Mouse (Mus musculus): ENCODE measurements at regions not wholly inside any gene's neighbourhood (a gene's known extent, or its start where the extent isn't known, plus 50 kb on each side); places are given as distances from the start of the nearest gene placed in this dataset.

DNA sequence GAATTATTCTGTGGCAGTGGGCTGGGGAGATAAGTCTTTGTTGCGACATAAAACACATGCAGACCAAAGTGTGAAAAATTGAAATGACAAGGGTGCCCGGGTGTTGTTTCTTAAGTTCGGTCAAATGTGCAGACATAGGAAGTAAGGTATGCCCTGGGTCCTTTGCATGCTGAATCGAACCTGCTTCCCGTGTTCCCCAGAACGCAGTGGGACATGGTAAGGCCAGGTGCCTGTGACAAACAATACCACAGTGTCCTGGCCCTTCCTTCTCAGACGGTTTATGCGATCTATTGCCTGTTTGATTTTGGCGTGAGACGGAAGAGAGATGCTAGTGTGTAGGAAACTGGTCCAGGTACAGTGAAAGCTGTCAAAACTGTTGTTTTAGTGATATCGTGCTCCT lies 1022.1 kb downstream of the Adgrl2 start:
- DNase-seq (ENCODE audit: low spot score): no peak

DNA sequence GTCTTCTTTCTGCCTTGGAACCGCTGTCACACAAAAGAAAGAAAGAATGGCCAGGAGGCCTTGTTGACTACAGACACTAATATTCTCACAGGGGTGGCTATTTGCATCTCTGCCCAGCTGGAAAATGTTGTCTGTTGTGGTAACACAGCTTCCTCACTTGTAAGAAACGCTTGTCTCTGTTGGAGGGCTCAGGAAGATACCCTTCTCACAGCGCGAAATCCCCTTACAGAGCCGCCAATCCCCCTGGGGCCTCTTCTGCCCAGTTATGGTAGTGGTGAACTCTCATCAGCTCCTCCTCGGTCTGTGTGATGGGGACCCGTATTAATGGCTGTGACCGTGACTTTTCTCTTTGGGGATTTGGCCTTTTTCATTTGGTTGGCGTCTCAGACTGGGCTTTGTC lies 1022.5 kb downstream of the Adgrl2 start:
- DNase-seq (ENCODE audit: low spot score): no peak

DNA sequence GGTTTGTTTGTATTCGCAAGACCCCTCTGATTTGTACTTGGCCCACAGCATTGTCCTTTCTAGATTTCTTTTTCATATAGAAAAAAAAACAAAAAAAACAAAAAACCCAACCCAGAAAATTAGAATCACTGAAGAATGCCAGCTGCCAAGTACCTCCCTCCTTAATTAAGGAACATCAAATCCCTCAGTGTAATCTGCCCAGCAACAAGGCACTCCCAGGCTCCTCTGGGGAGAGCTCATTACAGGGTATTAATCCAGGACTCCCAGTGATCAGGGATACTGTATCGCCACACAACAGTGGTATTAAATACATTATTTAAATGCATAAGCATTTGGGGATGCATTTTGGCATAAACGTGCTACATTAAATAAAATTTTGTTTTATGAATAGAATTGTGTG lies 1023.1 kb downstream of the Adgrl2 start:
- DNase-seq (ENCODE audit: low spot score): no peak

DNA sequence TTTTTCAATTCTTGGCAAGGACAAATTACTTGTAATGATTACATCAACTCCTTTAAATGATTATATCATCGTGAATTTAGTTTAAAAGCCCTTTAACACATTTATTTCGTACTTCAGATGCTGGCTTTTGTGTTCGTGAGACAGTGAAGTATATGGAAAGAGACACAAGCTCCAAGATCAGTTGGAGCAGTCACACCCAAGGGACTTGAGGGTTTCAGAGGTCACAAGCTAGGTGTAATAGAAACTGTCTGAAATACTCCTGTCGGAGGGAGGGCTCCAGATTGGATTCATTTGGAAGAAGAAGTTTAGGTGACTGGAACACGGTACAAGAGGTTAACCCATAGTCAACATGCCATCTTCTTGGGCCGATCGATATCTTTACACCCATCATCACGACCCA lies 1023.5 kb downstream of the Adgrl2 start:
- no peak for DNase-seq (ENCODE audit: low spot score)

DNA sequence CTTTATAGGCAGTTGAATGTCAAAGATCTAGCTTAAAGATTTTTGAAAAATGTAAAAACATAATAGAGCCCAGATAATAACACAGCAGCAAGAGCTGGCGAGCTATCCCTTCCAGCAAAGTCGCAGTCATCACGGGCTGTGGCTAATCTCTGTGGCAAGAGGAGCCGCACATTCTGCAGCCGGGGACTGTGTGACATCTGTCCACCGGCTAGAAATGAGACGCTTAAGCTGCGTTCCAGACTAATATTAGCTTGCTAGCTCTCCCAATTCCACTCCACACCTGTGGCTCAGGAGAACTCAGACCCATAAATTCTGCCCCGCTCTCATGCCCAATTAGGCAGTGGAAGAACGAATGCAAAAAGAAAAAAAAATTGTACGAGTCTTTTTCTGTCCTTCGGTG lies 1024.0 kb downstream of the Adgrl2 start:
- no peak for DNase-seq (ENCODE audit: low spot score)

DNA sequence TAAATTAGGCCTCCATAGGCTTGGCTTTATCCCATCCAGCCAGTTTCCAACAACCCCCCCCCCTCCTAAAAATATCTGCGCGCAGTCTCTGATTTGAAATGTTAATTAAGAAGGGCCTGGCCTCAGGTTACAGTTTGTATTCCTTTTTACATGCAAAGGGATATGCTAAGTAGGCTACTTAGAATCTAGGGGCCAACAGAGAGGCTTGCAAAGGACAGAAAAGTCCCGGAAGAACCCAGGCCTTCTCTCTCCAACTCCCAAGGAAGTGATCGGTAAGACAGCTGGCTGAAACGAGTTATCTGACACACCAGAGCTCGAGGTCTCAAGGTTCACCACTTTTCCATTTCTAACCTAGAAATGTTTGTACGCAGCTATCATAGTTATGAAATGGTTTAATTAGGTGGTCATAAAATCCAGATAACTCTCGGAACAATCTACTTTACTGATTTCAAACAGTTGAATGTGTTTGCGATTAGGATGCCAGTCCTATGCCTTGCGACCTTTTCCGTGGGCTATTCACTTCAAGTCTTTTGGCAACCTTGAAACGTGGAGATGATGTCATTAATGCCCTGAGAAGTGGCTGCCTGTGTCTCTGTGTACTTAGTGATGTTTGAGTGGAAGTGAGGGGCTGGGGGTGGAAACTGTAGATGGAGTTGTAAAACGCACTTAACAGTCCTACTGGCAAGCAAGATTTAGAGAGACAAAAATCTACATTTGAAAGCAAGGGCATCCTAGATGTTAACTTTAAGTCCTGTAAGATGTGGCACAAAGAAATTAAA lies 1026.5 kb downstream of the Adgrl2 start:
- DNase-seq (ENCODE audit: low spot score): no peak

DNA sequence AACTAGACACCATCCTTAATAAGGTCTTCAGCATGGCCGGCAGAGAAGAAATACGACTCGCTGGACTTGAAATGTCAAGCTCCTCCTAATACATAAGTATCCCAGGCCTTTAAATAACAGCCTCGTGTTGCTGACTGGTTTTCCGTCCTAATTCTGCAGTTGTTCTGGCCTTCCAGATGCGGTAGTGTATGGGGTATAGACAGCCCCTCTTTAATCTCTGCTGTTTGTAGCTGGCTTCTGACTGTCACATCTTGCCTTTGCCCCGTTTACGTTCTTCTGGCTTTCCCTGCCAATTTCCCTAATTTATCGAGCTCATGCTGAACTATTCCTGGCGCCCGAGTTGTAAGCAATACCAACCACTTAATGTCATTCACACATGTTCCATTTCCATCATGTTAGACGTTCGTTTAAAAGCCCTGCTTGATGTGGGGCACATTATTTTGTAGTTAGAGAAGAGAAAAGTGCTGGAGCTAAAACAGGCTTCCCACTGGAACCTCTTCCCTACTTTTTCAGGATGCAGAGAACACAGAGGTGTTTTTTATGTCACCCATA lies 1042.2 kb downstream of the Adgrl2 start:
- peak; percentile 29 for DNase-seq (ENCODE audit: low spot score)

DNA sequence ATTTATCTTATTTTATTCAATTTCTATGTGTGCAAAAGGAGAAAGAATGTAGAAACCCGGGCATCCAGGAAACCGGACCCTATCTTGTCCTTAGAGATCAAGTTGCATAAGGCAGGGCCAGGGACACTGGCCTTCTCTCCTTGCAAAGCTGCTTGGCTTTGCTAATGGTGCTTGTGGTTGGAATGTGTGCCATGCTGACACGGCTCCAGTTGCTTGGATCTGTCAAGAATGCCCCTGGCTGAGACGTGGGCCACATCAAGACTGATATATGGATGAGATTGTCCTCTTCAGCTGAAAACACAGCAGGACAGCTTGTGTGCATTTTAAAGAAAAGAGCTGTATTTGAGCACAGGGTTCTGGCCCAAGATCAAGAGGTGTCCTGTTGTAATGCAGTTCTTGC lies 1047.0 kb downstream of the Adgrl2 start:
- DNase-seq (ENCODE audit: low spot score): no peak

DNA sequence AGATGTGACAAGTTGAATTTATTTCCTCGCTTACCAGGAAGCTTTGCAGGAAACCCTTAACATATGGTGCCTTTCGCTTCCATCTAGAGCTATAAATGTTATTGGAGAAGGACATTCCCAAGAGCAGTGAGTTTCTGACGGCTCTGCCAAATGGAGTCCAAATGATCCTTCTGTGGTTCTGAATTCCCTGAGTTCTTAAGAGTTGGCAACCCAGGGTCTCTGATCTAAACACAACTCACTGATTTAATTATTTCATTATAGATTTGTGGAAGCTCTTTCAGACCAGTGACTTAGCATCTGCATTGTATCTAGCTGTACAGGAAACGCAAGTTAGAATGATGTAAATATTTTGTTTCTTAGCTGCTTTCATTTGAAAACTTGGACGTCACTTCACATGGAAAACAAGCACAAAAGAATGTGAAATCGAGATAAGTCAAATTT lies 1059.5 kb downstream of the Adgrl2 start:
- DNase-seq (ENCODE audit: low spot score): peak; percentile 20

DNA sequence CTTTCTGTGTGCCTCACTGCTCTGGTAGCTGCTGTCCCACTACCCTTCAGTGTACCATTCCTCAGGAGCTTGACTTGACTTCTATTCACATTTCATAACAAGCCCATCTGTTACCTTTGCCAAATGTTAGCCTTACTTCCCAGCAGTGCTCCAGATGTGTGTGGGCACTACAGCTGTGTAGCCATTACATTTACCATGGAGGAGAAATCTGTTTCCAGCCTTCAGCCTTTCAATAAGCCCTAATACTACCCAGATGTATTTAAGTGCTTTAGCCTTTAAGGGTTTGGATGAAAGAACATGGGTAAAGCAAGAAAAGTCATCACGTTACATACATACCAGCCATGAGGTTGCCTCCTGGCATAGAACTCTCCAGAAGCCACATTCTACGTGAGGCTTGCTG lies 1068.0 kb downstream of the Ttll7 start:
- DNase-seq (ENCODE audit: low spot score): no peak

DNA sequence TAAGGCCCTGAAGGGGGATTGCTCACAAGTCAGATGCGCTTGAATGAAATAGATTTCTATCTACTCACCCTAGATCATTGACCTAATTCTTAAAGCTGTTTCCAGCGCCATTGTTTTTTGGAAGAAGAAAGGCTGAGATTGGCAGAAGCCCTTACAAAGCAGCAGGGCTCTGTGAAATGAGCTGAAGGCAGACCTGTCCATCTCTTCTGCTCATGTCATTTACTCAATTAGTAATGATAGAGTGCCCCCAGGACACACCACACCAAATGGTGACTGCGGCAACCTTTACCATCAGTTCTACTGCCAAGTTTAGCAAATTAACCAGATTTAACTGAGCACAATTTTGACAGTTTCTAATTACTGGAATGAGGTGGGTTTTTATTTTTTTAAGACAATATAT lies 1067.5 kb downstream of the Ttll7 start:
- DNase-seq (ENCODE audit: low spot score): no peak

DNA sequence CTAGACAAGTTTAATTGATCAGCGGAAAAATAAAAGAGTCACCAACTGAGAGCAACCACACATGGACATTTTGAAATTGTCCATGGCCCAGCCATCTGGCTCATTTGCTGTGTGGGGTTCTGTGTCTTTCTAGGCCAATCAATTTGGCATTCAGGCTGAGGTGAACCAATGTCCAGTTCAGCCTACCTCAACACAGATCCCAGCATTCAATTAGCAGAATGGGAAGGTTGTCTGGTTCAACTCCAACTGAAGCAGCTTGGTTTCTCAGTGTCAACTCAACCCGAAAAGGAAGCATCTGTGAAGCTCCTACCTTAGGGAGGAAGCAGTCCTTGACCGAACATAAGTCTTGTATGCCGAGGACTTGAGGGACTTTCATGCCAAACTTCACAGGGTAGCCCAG lies 1067.0 kb downstream of the Ttll7 start:
- no peak for DNase-seq (ENCODE audit: low spot score)

DNA sequence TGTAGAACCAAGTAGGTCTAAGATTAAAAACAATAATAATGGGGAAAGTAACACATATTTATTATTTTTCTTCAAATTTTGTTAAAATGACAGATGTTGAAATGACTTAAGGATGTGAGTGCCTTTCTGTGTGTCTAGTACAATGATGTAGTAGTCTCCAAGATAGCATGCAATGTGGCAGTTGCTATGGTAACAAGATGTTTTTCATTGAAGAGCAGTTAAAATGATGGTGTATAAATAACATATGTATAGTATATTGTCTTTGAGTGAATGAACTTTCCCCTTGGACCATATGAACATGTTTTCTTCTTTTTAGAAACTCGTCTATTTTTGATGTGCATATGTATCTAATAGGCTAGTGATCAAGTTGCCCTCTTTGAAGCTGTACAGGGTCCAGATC lies 1044.6 kb downstream of the Ttll7 start:
- DNase-seq (ENCODE audit: low spot score): no peak

DNA sequence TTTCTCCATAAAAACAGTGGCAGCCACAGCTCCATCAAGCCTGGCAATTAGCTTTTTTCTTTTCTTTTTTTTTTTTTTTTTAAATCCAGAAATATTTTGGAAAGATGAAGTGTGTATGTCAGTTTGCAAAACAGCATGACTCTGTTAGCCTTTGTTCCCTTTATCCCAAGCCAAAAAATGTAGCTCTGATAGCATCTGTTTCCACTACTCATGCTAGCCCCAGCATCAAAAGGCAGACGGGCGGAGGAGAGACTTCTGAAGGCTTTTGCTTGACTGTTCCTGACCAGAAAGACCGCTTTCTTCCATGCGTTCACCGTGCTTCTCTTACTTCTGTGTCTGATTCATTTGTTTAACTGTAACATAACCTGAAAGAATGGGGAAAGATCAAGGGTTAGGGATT lies 1039.5 kb downstream of the Ttll7 start:
- DNase-seq (ENCODE audit: low spot score): no peak

DNA sequence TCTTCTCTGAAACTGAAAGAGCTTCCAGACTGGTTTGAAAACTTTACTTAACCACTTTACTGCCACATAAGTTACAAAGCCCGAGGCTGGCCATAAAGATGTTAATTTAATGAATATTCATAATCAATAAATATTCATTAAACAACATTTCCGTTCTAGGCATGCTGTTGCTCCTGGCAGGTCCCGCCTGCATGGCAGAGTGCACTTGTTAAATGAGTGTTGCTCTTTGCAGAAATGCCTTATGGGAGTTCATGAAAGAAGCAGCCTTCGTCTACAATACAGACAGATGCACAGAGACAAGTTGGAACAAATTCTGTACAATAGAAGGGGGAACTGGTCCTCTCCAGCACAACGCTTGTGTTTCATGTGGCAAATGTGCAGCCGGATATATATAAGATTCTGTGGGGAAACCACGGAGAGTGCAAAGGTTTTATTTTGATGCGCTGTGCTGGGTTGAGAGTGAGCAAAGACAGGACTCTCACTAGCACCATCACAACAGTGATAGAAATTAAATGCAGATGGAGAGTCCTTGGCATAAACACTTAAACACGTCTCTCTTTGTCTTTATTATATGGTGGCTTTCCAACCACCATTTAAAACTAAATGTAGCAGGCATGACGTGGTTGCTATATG lies 1034.2 kb downstream of the Ttll7 start:
- DNase-seq (ENCODE audit: low spot score): no peak

DNA sequence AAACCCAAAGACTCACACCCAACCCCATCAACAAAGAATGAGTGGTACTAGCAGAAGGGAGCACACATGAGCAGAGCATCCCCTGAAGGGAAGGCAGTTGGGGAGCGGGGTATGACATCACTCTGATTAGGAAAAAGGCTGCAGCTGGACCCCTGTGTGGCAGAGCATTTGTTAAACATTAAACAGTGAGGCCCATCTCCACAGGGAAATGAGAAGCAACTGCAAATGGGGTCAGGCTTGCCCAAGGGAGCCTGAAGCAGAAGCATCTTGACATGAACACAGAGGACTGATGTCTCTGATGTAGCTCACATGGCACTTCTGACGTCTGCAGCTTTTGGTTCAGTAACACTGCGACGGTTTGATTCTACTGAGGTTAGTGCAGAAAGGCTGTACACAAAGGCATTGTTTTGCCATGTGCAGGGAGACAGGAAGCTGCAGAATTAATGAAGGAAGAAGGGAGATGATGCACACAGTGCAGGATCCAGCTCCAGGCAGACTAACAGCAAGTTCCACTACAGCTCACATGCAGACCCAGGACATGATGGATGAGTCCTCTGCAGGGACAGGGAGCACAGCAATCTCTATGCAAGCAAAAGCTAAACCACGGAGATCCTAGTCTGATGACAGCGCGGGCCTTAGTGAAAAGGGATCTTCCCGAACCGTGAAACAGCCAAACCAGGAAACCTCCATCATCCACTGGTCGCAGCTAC lies 1030.9 kb downstream of the Ttll7 start:
- DNase-seq (ENCODE audit: low spot score): peak; percentile 10

DNA sequence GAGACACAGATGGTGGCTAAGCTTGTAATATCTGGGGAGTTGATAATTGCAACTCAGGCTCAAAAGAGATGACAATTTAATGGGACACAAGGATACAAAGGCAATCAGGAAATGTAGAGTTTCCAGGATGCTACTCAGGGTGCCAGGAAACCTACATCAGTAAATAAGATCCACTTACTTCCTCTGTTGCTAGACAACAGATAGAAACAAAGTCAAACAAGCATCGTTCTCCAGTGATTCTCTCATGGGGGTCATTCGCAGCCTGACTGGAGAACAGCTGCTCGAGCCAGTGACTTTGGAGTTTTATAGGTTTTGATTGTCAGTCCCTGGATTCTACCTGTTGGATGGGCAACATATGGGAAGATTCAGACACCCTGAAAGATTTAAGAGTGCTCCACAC lies 1026.5 kb downstream of the Ttll7 start:
- DNase-seq (ENCODE audit: low spot score): no peak

DNA sequence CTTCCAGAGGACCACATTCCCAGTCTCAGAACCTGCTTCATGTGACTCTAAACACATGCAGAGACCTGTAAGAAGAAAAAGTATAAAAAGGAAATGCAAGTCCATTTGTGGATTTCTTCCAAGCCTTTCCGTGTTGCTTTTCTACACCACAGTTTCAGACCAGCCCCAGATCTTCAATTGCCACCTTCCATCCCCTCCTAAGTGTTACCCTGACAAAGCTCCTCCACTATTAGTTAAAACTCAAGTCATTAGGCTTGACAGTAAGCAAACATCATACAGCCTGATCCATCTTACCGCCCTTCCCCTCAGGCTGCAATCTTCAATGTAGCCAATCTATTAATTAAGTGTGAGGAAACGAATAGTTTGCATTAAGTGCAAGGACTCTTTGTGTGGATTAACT lies 1016.1 kb downstream of the Ttll7 start:
- no peak for DNase-seq (ENCODE audit: low spot score)

DNA sequence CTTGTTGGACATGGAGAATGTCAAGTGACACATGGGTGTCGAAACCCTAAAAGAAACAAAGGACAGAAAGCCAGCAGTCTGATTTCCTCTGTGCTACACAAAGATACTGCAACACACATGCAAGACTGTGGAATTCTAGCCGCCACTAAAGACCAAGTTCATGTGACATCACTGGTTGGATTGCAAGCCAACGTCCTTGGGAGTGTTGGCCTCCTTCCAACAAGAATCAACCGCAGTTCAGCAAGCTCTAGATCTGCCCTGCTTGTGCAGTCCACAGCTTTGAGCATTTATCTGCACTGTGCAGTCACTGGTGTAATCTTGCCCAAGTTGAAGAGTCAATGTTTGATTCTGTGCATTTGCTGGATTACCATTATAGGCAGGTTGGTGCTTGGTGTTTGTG lies 1001.2 kb downstream of the Ttll7 start:
- DNase-seq (ENCODE audit: low spot score): no peak

DNA sequence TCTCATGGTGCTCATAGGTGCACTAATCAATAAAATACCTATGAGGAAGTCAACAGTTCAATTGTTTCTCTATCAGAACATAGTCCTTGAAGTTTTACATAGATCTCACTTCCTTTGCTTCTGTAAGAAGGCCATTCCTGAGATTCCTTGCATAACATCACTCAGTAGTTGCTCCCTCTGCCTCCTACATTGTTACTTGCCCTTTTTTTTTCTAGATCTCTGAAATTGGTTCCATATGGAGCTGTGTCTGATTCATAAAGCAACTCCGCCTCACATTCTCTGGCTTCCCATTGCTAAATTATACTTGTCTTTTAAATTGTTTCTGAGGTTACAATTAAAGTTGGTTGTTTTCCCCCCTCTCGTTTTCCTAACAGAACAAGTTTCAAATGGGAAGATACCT lies 1000.7 kb downstream of the Ttll7 start:
- no peak for DNase-seq (ENCODE audit: low spot score)

DNA sequence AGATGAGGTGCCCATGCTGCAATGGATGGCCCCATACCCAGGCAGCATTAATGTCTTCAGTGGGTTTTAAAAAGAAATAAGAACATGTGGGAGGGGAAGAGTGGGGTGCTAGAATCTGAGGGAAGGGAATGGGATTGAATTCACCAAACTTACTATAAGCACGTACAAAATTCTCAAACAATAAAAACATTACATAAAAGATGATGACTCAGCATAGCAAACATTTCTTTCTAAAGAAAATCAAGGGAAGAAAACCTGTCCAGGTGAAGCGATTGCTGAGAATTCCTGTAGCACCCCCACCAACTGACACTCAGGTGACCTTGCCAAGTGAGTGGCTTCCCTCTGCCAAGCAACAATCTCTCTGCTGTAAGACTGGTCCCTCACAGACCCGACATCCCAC lies 989.2 kb downstream of the Ttll7 start:
- no peak for DNase-seq (ENCODE audit: low spot score)

DNA sequence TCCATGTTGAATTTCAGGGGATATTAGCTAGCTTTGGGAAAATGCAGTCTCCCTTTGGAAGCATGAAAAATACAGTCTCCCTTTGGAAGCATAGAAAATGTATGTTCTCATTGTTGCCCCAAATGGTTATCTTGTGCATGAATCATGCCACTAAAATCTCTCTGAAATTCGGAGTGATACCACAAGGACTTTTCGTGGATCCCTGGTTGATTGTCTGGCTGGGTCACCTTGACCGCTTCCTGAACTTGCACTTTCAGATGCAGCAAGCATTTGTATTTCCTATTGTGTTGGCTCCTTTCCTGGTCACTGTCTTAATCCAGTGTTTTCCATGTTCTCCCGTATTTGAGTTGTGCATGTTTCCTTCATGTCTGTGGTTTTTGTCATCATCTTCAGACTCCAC lies 986.6 kb downstream of the Ttll7 start:
- no peak for DNase-seq (ENCODE audit: low spot score)

DNA sequence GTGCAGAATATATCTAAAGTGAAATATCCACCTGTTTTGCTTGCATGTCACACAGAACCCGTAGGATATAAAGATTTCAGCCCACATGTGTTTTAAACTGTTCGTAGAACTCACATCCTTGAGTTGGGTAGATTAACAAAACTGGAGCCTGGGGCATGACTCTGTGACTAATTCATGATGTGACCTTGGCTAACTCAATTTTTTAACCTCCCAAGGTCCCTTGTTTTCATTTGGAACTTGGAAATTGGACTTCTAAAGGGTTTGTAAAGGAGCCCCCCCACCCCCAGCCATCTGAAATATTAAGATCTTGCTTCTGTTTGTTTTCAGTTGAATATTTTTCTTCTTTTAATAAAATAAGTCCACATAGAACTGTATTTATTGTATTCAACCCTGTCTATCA lies 983.5 kb downstream of the Ttll7 start:
- DNase-seq (ENCODE audit: low spot score): no peak
